Mouse (Mus musculus): ENCODE data around the gene Camk2n1. TPM values are rescaled to one million over a fixed set of nuclear protein-coding genes. Genes with fewer than 3 reads are reported as not detected.

Gene Camk2n1
- 3.0 and 3.8 TPM in 2 replicates for polyA plus RNA-seq (2015; fragmentation: Nextera tagmentation; extraction: Ambion mirVana)

DNA sequence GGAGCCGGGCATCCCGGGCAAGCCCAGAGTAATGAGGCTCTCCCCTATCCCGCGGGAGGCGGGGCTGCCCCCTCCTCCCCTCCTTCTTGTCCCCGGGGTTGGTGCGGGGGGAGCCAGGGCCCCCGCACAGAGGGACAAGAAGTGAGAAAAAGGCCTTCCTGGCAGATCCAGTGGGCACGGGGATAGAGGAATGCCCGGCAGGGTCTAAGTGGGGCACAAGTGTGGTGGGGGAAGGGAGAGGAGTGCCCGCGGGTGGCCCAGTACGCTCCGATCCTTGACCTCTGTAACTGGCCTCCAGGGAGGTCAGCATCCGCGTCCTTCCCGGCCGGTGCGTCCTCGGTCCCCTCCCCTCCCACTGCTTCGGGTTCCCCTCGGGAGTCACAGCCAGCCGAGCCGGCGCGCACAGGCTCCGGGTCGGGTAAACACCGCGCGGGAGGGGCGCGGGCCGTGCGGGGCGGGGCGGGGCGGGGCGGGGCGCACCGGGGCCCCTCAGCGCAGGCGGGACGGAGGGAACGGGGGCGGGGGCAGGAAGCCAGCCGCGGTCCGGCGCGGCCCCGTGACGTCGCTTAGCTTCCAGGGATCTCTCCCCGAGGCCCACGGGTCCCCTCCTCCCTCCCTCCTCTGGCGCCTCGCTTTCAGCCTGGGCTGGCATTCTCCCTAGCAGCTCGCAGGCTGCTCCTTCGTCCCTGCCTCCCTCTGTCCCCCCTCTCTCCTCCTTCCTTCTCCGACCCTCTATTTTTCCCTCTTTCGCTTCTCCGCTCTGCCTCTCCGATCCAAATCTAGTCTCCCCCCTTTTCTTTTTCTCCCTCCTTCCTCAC, at the start of gene Camk2n1:
TSS of gene Camk2n1 (plus strand) at position 562 of the 818 bp plus-strand sequence.

GRCm38 (mm10) chr4:138434347-138435316, 19.5 kb upstream of the Camk2n1 start, which contains the start of gene Mul1:
Gene Mul1 (plus strand): TSS chr4:138434671.

Other genes starting within 250 kb of the Camk2n1 start
- gene Hp1bp3, start 238.0 kb upstream of the Camk2n1 start, polyA plus RNA-seq (2015; fragmentation: Nextera tagmentation; extraction: Ambion mirVana): 63.0 and 74.7 TPM in 2 replicates
- gene Sh2d5, start 203.9 kb upstream of the Camk2n1 start, polyA plus RNA-seq (2015; fragmentation: Nextera tagmentation; extraction: Ambion mirVana): 1.3 and 2.0 TPM in 2 replicates
- 0.30 and 0.57 TPM in 2 replicates for gene Kif17, start 203.9 kb upstream of the Camk2n1 start, polyA plus RNA-seq (2015; fragmentation: Nextera tagmentation; extraction: Ambion mirVana)
- gene Ddost, start 149.6 kb upstream of the Camk2n1 start, polyA plus RNA-seq (2015; fragmentation: Nextera tagmentation; extraction: Ambion mirVana): 147 and 161 TPM in 2 replicates
- 54.0 and 71.2 TPM in 2 replicates for gene Pink1, start 128.0 kb upstream of the Camk2n1 start, polyA plus RNA-seq (2015; fragmentation: Nextera tagmentation; extraction: Ambion mirVana)
- 3.7 and 5.4 TPM in 2 replicates for gene Cda, start 86.3 kb upstream of the Camk2n1 start, polyA plus RNA-seq (2015; fragmentation: Nextera tagmentation; extraction: Ambion mirVana)
- gene Fam43b, start 57.8 kb upstream of the Camk2n1 start, polyA plus RNA-seq (2015; fragmentation: Nextera tagmentation; extraction: Ambion mirVana): 0.05 TPM in 1 of 2 replicates, not detected in the other
- 9.4 and 9.6 TPM in 2 replicates for gene Mul1, start 19.6 kb upstream of the Camk2n1 start, polyA plus RNA-seq (2015; fragmentation: Nextera tagmentation; extraction: Ambion mirVana)
- gene Vwa5b1, start 181.6 kb downstream of the Camk2n1 start, polyA plus RNA-seq (2015; fragmentation: Nextera tagmentation; extraction: Ambion mirVana): not detected in 2 replicates